Mouse (Mus musculus) cerebellum, adult 11 months (tissue): ENCODE results near the gene Topaz1.
"Not testable (repeated sequence)": the region's sequence is repeated elsewhere in the genome, so short reads cannot be mapped to it uniquely, and the experiment has no call there.

Source experiments
- DNase-seq: peaks from one replicate; pipeline ENCODE4 v3.0.0; 2022

Topaz1 gene

GRCm38 (mm10) chr9:122814775-122815174 is 67.6 kb downstream of the Topaz1 start:
- no peak for DNase-seq

DNA sequence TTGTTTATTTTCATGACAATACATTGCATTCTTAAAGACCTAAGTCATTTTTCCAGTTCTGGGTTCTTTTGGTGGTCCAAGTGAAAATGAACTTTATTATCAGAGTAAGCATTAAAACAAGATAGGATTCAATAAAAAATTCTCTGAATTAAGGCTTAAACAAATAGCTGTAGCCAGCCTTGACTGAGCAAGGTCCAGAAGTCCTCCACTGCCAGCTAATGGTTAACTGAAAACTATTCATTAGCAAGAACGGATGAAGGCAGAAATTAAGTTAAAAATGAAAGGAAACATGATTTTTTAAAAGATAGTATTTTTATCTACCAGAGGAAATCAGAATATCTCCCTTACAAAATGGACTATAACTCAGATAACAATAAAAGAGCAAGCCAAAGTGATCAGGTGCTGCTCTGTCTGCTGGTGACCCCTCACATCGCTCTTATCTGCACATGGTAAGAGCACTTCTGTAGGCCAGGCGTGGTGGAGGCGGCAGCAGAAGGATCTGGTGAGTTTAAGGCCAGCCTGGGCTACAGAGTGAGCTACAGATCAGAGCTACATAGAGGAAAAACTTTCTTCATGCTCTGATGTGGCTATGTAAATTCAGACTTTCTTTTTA is 68.2 kb downstream of the Topaz1 start:
- DNase-seq = no peak

- DNase-seq = no peak
Measured at GRCm38 (mm10) chr9:122823374-122824017, 76.3 kb downstream of the Topaz1 start.

- no peak for DNase-seq
Measured at GRCm38 (mm10) chr9:122826743-122827142, 79.6 kb downstream of the Topaz1 start.

DNA sequence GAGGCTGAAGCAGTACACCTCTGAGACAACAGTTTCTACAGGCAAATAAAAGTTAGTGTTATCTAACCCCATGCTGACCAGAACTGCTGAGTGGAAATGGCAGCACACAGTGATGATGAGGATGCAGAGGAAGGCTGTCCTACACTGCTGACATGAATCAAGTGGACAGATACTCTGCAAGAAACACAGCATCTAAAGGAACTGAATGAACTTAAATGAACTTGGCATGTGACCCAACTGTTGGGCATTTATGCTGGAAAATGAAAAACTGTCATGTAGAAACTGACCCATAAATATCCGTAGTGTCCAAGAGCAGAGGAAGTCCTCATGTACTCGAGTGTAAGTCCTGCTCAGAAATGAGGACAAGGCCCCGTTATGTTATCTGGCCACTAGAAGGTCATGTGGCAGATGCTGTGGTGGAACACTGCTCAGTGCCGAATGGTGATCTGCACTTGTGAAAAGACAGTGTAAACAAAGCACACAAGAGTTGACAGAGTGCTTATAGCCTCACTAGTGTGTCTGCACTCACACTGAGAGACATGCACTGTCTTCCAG is 82.8 kb downstream of the Topaz1 start:
- DNase-seq = no peak

GRCm38 (mm10) chr9:122836126-122836525 is 89.0 kb downstream of the Topaz1 start:
- no peak for DNase-seq

GRCm38 (mm10) chr9:122836790-122837189 is 89.6 kb downstream of the Topaz1 start:
- peak; percentile 49 for DNase-seq

DNA sequence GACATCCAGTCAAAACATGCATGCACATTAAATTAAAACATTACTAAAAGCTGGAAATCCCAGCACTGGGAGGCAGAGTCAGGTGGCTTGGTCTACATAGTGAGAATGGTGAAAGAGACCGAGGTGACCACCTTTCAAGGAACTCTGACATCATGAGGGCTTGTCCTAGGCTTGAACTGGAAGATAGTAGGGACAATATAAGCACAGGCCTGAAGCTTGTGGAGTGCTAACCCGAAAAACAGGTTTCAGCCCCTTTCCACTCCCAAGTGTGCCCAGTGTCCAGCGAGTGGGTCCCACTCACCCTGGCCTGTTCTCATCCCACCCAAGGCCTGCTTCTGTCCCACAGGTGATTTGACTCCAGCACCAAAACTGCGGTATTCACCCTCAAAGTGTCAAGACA is 90.1 kb downstream of the Topaz1 start:
- no peak for DNase-seq

DNA sequence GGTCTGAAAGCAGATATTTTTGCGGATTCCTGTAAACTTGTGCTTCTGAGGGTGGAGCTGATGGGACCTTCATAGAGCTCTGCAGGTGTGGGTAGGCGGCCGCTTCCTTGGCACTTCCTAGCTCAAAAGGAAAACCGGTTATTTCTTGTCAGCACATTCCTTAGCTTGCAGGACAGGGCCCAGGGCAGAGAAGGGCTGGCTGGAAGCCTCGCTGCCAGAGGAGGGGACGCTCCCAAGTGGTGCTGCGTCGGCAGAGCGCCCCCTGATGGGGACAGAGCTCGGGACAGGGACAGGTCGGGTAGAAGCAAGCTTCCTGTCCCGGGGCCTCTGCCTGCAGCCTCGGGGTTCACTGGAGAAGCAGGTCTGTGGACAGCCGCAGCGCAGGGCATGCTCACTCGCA is 90.5 kb downstream of the Topaz1 start:
- no peak for DNase-seq

GRCm38 (mm10) chr9:122843760-122844159 is 96.6 kb downstream of the Topaz1 start, which contains the start of gene Gm35549:
TSS of gene Gm35549 (minus strand) at chr9:122844035.
- DNase-seq = no peak

GRCm38 (mm10) chr9:122845621-122846020 is 98.5 kb downstream of the Topaz1 start:
- no peak for DNase-seq

DNA sequence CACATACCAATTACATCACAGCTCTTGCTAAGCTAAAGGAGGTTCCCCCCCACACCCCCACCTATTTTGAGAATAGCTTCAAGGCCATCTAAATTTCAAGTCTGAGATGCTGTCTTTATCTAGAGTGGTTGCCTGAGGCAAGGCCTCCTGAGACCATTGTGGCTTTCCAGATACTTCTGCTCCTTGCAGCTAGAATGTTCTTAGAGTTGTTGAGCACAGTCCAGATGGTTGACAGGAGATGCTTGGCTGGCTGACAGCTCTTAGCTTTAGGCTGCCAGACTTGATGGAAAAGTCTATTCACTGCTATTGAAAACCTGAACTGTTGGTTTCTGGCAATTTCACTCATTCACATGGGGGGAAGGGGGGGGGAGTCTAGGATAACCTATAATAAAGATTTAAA is 99.0 kb downstream of the Topaz1 start:
- no peak for DNase-seq

DNA sequence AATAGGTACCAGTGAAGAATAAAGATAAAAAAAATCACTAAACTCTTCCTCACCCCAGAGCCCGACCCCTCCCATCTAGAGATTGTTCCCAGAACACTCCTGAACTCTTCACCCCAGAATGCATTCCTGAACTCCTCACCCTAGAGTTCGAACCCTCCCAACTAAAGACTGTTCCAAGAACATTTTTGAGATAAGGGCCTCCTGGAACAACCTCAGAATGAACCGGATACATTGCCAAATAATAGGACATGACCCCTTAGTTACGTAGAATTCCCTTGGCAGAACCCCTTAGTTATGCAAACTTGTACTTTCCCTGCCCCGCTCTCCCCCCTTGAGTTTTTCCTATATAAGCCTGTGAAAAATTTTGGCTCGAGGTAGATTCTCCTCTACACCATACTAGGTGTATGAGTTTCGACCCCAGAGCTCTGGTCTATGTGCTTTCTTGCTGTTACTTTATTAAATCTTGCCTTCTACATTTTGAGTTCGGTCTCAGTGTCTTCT is 100.7 kb downstream of the Topaz1 start:
- DNase-seq = not testable (repeated sequence)
